13 mouse cellular contexts compared by ENCODE assay signal in the genomic region with DNA sequence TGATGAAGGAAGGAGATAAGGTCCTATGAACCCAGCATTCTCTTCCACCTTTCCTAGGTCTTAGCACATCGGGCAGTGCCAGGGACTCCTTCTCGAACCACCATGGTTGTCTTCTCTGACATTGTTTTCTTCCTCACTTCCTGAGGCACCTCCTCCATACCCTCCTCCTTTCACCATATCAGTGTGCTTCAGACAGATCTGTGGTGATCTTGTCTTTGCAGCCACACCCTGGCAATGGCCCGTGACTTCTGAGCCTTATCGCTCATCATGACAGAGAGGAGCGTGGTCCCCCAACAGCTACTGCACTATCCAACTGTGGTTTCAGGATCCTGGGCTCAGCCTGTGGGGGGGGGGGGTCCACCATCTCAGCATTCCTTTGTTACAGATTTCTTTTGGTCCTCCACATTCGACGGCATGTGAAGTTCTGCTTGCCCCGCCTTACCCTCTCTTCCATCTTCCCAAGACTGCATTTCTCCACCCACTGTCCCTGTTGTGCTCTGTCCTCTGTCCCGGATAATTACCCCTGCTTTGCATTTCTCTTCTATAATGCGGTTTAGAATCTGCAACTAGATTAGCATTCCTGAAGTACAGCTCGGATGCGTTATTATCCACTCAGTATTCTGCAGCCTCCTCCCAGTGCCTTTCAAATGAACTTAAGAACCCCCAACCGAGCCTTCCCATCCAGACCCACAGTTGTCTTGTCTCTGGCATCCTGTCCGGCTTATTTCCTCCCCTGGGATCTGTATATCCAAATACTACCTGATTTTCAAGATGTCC.
DNase-seq lines count a peak whose midpoint lies in the region; ATAC-seq and TF ChIP-seq lines count a peak whose summit lies in the region.
"Had no signal": no experiment of that assay in that cellular context is flagged by ENCODE, and none has a peak within 500 bp of the region (broad histone marks: within the 10 kb centered on the region; RNA-seq: fewer than 3 reads in every experiment).

No protein-coding gene starts in this region.

- no peak overlapping the region for H3K4me3 ChIP-seq in hindbrain, embryonic 16.5 days (ENCODE audit: low read length)
- no peak overlapping the region for H3K4me3 ChIP-seq in hindbrain, embryonic 11.5 days (ENCODE audit: low read depth, low read length)
- H3K4me3 ChIP-seq in MEL (ENCODE audit: control insufficient read depth in 1 of 2, insufficient read depth in 1 of 2, low read depth in 2 of 2, low read length in 2 of 2), result no peak overlapping the region
- H3K4me3 ChIP-seq in forebrain, embryonic 13.5 days, result no peak overlapping the region
- H3K4me3 ChIP-seq: embryonic facial prominence, embryonic 15.5 days; hindbrain, embryonic 15.5 days; left cerebral cortex, adult 2 months had no signal

- H3K27me3 ChIP-seq in hindbrain, embryonic 16.5 days (replicated peaks; ENCODE audit: control insufficient read depth, insufficient read depth, low read length), result no peaks in the 10 kb centered on the region
- no peaks in the 10 kb centered on the region for H3K27me3 ChIP-seq in hindbrain, embryonic 11.5 days (ENCODE audit: control insufficient read depth, insufficient read depth, low read length)
- H3K27me3 ChIP-seq in MEL (ENCODE audit: control insufficient read depth in 1 of 2, insufficient read depth in 2 of 2, low read length in 2 of 2), result no peaks in the 10 kb centered on the region
- H3K27me3 ChIP-seq in forebrain, embryonic 13.5 days, result no peaks in the 10 kb centered on the region
- H3K27me3 ChIP-seq: embryonic facial prominence, embryonic 15.5 days; hindbrain, embryonic 15.5 days had no signal

- H3K4me2 ChIP-seq in hindbrain, embryonic 16.5 days (ENCODE audit: low read length), result no peak overlapping the region
- H3K4me2 ChIP-seq in hindbrain, embryonic 11.5 days (replicated peaks; ENCODE audit: low read depth, low read length), result no peak overlapping the region
- no peak overlapping the region for H3K4me2 ChIP-seq in forebrain, embryonic 13.5 days
- H3K4me2 ChIP-seq: embryonic facial prominence, embryonic 15.5 days; hindbrain, embryonic 15.5 days had no signal

- TF ChIP-seq CTCF in MEL (IDR thresholded peaks at IDR 0.05 in 2 of 3, conservative IDR thresholded peaks at IDR 0.05 in 1 of 3; ENCODE audit: control insufficient read depth in 1 of 3, insufficient read depth in 1 of 3, low read depth in 2 of 3, low read length in 3 of 3, poor library complexity in 1 of 3, severe bottlenecking in 1 of 3), result no peak

- H3K27ac ChIP-seq in hindbrain, embryonic 16.5 days (ENCODE audit: low read depth, low read length), result no peak overlapping the region
- H3K27ac ChIP-seq in hindbrain, embryonic 11.5 days (ENCODE audit: low read depth, low read length), result no peak overlapping the region
- no peak overlapping the region for H3K27ac ChIP-seq in MEL (ENCODE audit: control insufficient read depth, low read depth, low read length)
- H3K27ac ChIP-seq in forebrain, embryonic 13.5 days, result no peak overlapping the region
- H3K27ac ChIP-seq: embryonic facial prominence, embryonic 15.5 days; left cerebral cortex, adult 2 months had no signal

- peaks cover 21% of the 10 kb centered on the region for H3K4me1 ChIP-seq in hindbrain, embryonic 16.5 days (ENCODE audit: control insufficient read depth, insufficient read depth, low read depth, low read length)
- no peaks in the 10 kb centered on the region for H3K4me1 ChIP-seq in hindbrain, embryonic 11.5 days (replicated peaks; ENCODE audit: control insufficient read depth, insufficient read depth, low read length)
- peaks cover 0 to 6% of the 10 kb centered on the region in 2 experiments; a peak in 2 of 4 replicates for H3K4me1 ChIP-seq in MEL (ENCODE audit: control insufficient read depth in 1 of 2, insufficient read depth in 2 of 2, low read length in 2 of 2)
- peaks cover 29% of the 10 kb centered on the region for H3K4me1 ChIP-seq in forebrain, embryonic 13.5 days

- no peaks in the 10 kb centered on the region for H3K9me3 ChIP-seq in hindbrain, embryonic 16.5 days (ENCODE audit: control insufficient read depth, low read length)
- no peaks in the 10 kb centered on the region for H3K9me3 ChIP-seq in hindbrain, embryonic 11.5 days (ENCODE audit: control insufficient read depth, low read length)
- no peaks in the 10 kb centered on the region for H3K9me3 ChIP-seq in MEL (replicated peaks; ENCODE audit: insufficient read depth, low read length)
- no peaks in the 10 kb centered on the region for H3K9me3 ChIP-seq in forebrain, embryonic 13.5 days (replicated peaks)
- H3K9me3 ChIP-seq: embryonic facial prominence, embryonic 15.5 days; hindbrain, embryonic 15.5 days had no signal

- no peaks in the 10 kb centered on the region for H3K36me3 ChIP-seq in hindbrain, embryonic 16.5 days (ENCODE audit: control insufficient read depth, insufficient read depth, low read length)
- H3K36me3 ChIP-seq in hindbrain, embryonic 11.5 days (ENCODE audit: control insufficient read depth, insufficient read depth, low read length), result no peaks in the 10 kb centered on the region
- H3K36me3 ChIP-seq in MEL (ENCODE audit: control insufficient read depth in 1 of 2, insufficient read depth in 2 of 2, low read length in 2 of 2), result no peaks in the 10 kb centered on the region; a peak in 1 of 4 replicates
- H3K36me3 ChIP-seq in forebrain, embryonic 13.5 days (ENCODE audit: poor library complexity, severe bottlenecking), result no peaks in the 10 kb centered on the region
- H3K36me3 ChIP-seq: embryonic facial prominence, embryonic 15.5 days; hindbrain, embryonic 15.5 days had no signal

- no peak for TF ChIP-seq RAD21 in MEL (IDR thresholded peaks at IDR 0.05; ENCODE audit: low read depth, low read length)

- DNase-seq in hindbrain, embryonic 11.5 days (ENCODE audit: low spot score), result no peak
- no peak for DNase-seq in MEL (ENCODE audit: low read depth, low spot score)
- DNase-seq in spleen, postnatal 4 days (ENCODE audit: low spot score in 2 of 2), result no peak
- DNase-seq in adrenal gland, postnatal 25 days, result no peak
- DNase-seq: cerebellum, postnatal 36 days; lung, adult 18-20 months; right cerebral cortex, postnatal 4 days had no signal

- H3K9ac ChIP-seq in hindbrain, embryonic 16.5 days (ENCODE audit: low read depth, low read length), result no peak overlapping the region
- no peak overlapping the region for H3K9ac ChIP-seq in hindbrain, embryonic 11.5 days (ENCODE audit: low read depth, low read length)
- H3K9ac ChIP-seq in MEL (ENCODE audit: control insufficient read depth, low read depth, low read length, poor library complexity, severe bottlenecking), result no peak overlapping the region
- no peak overlapping the region for H3K9ac ChIP-seq in forebrain, embryonic 13.5 days
- H3K9ac ChIP-seq: embryonic facial prominence, embryonic 15.5 days; hindbrain, embryonic 15.5 days had no signal

- no peak for TF ChIP-seq POLR2A in MEL (IDR thresholded peaks at IDR 0.05; ENCODE audit: control insufficient read depth in 1 of 2, insufficient read depth in 1 of 2, low read depth in 1 of 2, low read length in 2 of 2, poor library complexity in 1 of 2)

- no peak for TF ChIP-seq EP300 in MEL (IDR thresholded peaks at IDR 0.05; ENCODE audit: low read depth in 1 of 2, low read length in 2 of 2)

- 43% methylated on average over 14 of the region's 14 CpGs for WGBS in hindbrain, embryonic 16.5 days
- 60% methylated on average over 14 of the region's 14 CpGs for WGBS in hindbrain, embryonic 11.5 days
- 40% methylated on average over 14 of the region's 14 CpGs for WGBS in forebrain, embryonic 13.5 days

- peak; percentile 18; the same call in 1 of the 2 replicates for ATAC-seq in hindbrain, embryonic 16.5 days
- no peak for ATAC-seq in hindbrain, embryonic 11.5 days (ENCODE audit: low FRiP score)
- ATAC-seq in forebrain, embryonic 13.5 days, result peak; percentile 20; the same call in 1 of the 2 replicates
- peak; percentile 30; the same call in 1 of the 2 replicates for ATAC-seq in megakaryocyte, adult 5-6 weeks (ENCODE audit: poor library complexity, severe bottlenecking)

- no peaks in the 10 kb centered on the region for H3K79me2 ChIP-seq in MEL (ENCODE audit: control insufficient read depth, insufficient read depth, low read length, poor library complexity)

TF ChIP-seq in MEL, 35 proteins besides CTCF, POLR2A, EP300 and RAD21:
- TF ChIP-seq TCF12 (IDR thresholded peaks at IDR 0.05; ENCODE audit: low read depth, low read length) (0 out of 2 replicates have a peak, but pooled peaks have one; percentile 13), BHLHE40 (IDR thresholded peaks at IDR 0.05; ENCODE audit: borderline replicate concordance, low read depth, low read length) (0 out of 2 replicates have a peak, but pooled peaks have one; percentile 41), TBP (IDR thresholded peaks at IDR 0.05; ENCODE audit: low read depth, low read length) (no peak)
